Mouse (Mus musculus) bone marrow macrophage, adult 2 months (primary cell): ENCODE results near the gene Bud13.

ENCODE experiments used
- CTCF ChIP-seq: IDR thresholded peaks from 2 replicates; pipeline ENCODE4 v1.5.1; 2012; ENCODE audit warnings: low read depth, mild to moderate bottlenecking, low read length, moderate library complexity
- POLR2A ChIP-seq: IDR thresholded peaks from 2 replicates; pipeline ENCODE4 v1.6.1; 2012; ENCODE audit warnings: mild to moderate bottlenecking, low read depth, low read length, borderline replicate concordance

GRCm38 (mm10) chr9:46246752-46247324 lies 36.0 kb upstream of the Bud13 start:
- TF ChIP-seq POLR2A (no peak), CTCF (no peak)
